Mouse (Mus musculus) E14TG2a.4 (cell line): Measurements from ENCODE around the gene Coq8a.

Source experiments
- CTCF ChIP-seq: conservative IDR thresholded peaks from 2 replicates; pipeline ENCODE4 v1.5.1; 2014; ENCODE audit warnings: low read length
- POU5F1 ChIP-seq: IDR thresholded peaks from 2 replicates; pipeline ENCODE4 v1.6.1; 2014; ENCODE audit warnings: low read length, borderline replicate concordance

DNA sequence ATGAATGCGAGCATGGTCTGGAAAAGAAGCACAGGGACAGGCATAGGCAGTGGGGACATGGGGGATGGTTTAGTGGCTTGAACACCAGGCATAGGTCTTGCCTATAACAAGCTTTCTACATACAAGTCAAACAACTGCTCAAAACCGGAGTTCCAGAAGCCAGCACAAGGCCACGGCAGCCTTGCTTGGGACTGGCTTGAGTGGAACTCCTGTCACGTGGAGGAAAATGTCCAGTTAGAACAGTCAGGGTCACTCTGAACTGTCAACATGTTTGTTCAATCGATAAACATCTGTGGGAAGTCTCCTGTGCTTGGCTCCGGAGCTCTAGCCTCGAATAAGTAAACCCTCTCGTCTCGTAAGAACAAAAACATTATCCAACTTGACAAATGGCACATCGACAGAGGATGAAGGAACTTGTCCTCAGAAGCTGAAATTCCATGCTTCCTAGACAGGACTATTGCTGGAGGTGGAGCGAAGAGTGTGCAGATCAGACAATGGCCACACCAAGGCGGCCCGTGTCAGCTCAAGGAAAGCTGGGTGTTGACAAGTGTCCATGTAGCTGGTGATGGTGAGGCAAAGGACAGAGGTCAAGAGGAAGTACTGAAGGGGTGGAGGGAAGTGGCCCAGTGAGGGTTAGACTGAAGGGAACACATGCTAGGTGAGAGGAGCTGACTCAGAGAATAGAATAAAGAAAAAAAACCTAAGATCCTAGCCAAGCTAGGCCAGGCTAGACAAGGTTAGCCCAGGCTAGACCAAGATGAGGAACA is 46.5 kb upstream of the Coq8a start:
- TF ChIP-seq CTCF (no peak), POU5F1 (no peak)
